Mouse (Mus musculus) lung, postnatal 0 days (tissue): ENCODE measurements around the gene Tapbp.

Experiments used
- CTCF ChIP-seq: IDR thresholded peaks from 2 replicates; pipeline ENCODE4 v1.5.1; 2016; ENCODE audit warnings: antibody characterized with exemption, mild to moderate bottlenecking
- EP300 ChIP-seq: IDR thresholded peaks from 2 replicates; pipeline ENCODE4 v1.6.1; 2016; ENCODE audit warnings: antibody characterized with exemption, mild to moderate bottlenecking, control low read depth

GRCm38 (mm10) chr17:33911052-33911812, 4.5 kb upstream of the Tapbp start:
- TF ChIP-seq CTCF: no peak
- TF ChIP-seq EP300: no peak
